Mouse (Mus musculus) monocyte, adult 5-6 weeks (primary cell): Measurements from ENCODE around the gene Gtf2a1. TPM values are rescaled to one million over a fixed set of nuclear protein-coding genes. Genes with fewer than 3 reads are reported as not detected.
"Not testable (repeated sequence)": the region's sequence is repeated elsewhere in the genome, so short reads cannot be mapped to it uniquely, and the experiment has no call there.

Experiments used
- ATAC-seq: fragments of 153-309, 156-312 bp; replicated peaks from 2 replicates; pipeline ENCODE4 v1.8.0; 2017; ENCODE audit warnings: mild to moderate bottlenecking; ENCODE audit not compliant: low TSS enrichment, insufficient number of reproducible peaks, severe bottlenecking, poor library complexity, low FRiP score
- total RNA-seq: library from RNA; stranded (forward); fragments of 200-1000, 200-491, 200-594 nt; gene quantifications from 3 replicates; pipeline ENCODE4 v1.2.3, GENCODE M21; 2017

The Gtf2a1 gene
- 31.8 to 40.7 TPM (median 36.9 TPM) in 3 replicates for total RNA-seq

- ATAC-seq, result peak; percentile 34
These were observed at the start of gene Gtf2a1 for GRCm38 (mm10) chr12:91589847-91590690. Gene Gtf2a1 (minus strand): TSS chr12:91590487.

GRCm38 (mm10) chr12:91638351-91638750 is 48.1 kb upstream of the Gtf2a1 start:
- no peak for ATAC-seq

- no peak for ATAC-seq
These were observed 47.0 kb upstream of the Gtf2a1 start for GRCm38 (mm10) chr12:91637136-91637909.

GRCm38 (mm10) chr12:91626482-91626881 is 36.2 kb upstream of the Gtf2a1 start:
- ATAC-seq, result no peak

- peak; percentile 62; the same call in 1 of the 2 replicates for ATAC-seq
These were observed 34.7 kb upstream of the Gtf2a1 start for GRCm38 (mm10) chr12:91625013-91625412.

GRCm38 (mm10) chr12:91609425-91609824 is 19.1 kb upstream of the Gtf2a1 start:
- ATAC-seq, result no peak

GRCm38 (mm10) chr12:91607678-91608077 is 17.4 kb upstream of the Gtf2a1 start:
- ATAC-seq, result no peak

GRCm38 (mm10) chr12:91606651-91607050 is 16.4 kb upstream of the Gtf2a1 start:
- ATAC-seq, result no peak

- ATAC-seq, result no peak
These were observed 14.3 kb upstream of the Gtf2a1 start for GRCm38 (mm10) chr12:91604600-91604999.

GRCm38 (mm10) chr12:91592128-91592527 is 1.8 kb upstream of the Gtf2a1 start:
- ATAC-seq, result peak; percentile 64

- ATAC-seq, result no peak
These were observed 904 bp upstream of the Gtf2a1 start for GRCm38 (mm10) chr12:91591191-91591590.

GRCm38 (mm10) chr12:91590716-91591115 is 429 bp upstream of the Gtf2a1 start:
- ATAC-seq, result no peak; the same call in 1 of the 2 replicates

- ATAC-seq, result no peak
These were observed 793 bp downstream of the Gtf2a1 start for GRCm38 (mm10) chr12:91589542-91589846.

- no peak for ATAC-seq
These were observed 1.4 kb downstream of the Gtf2a1 start for GRCm38 (mm10) chr12:91588670-91589541.

GRCm38 (mm10) chr12:91588176-91588669 is 2.1 kb downstream of the Gtf2a1 start:
- peak; percentile 65 for ATAC-seq

- no peak for ATAC-seq
These were observed 2.7 kb downstream of the Gtf2a1 start for GRCm38 (mm10) chr12:91587491-91588033.

GRCm38 (mm10) chr12:91587077-91587476 is 3.2 kb downstream of the Gtf2a1 start:
- no peak for ATAC-seq

- ATAC-seq, result not testable (repeated sequence)
These were observed 4.5 kb downstream of the Gtf2a1 start for GRCm38 (mm10) chr12:91585815-91586214.
